Mouse (Mus musculus): ENCODE data around the gene Heatr1. TPM values are rescaled to one million over a fixed set of nuclear protein-coding genes. Genes with fewer than 3 reads are reported as not detected.

The Heatr1 gene
- total and polyA plus RNA-seq, 2 experiments from 2014 or later = 5.9 to 18.5 TPM

DNA sequence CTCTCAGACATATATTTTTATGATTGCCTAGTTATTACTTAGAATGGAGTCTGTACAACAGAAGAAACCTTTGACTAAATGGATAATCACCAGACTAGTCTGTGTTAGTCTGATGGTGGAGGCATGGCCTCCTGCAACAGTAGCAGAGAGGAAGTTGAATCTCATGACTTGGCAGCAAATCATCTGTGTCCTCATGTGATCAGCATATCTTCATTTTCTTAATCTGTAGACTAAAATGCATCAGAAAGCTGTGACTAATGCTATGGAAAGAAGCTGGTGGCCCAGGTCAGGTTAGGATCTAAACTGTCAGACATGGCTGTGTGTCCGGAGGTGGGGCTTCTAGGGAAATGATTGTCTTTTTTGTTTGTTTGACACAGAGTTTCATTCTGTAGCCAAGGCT is 73.7 kb downstream of the Heatr1 start:
- no peaks in the 10 kb centered on the region for H3K4me1 ChIP-seq (ENCODE audit: insufficient read depth, low read length)
- no peaks in the 10 kb centered on the region for H3K9me3 ChIP-seq (ENCODE audit: low read length)
- H3K27ac ChIP-seq (ENCODE audit: low read depth, low read length) = no peak overlapping the region
- 92% methylated on average over 1 of the region's 1 CpGs for WGBS
- H3K36me3 ChIP-seq (ENCODE audit: insufficient read depth, low read length) = no peaks in the 10 kb centered on the region
- no peak overlapping the region for H3K9ac ChIP-seq (replicated peaks; ENCODE audit: low read length, poor library complexity, severe bottlenecking)
- H3K4me3 ChIP-seq (ENCODE audit: low read depth, low read length) = no peak overlapping the region
- TF ChIP-seq CTCF (IDR thresholded peaks at IDR 0.05) = no peak
- no peak overlapping the region for H3K4me2 ChIP-seq (ENCODE audit: low read depth, low read length, poor library complexity, severe bottlenecking)
- no peak for DNase-seq (ENCODE audit: low spot score)
- H3K27me3 ChIP-seq (ENCODE audit: insufficient read depth, low read length) = no peaks in the 10 kb centered on the region
- no peak for ATAC-seq (ENCODE audit: low FRiP score)

DNA sequence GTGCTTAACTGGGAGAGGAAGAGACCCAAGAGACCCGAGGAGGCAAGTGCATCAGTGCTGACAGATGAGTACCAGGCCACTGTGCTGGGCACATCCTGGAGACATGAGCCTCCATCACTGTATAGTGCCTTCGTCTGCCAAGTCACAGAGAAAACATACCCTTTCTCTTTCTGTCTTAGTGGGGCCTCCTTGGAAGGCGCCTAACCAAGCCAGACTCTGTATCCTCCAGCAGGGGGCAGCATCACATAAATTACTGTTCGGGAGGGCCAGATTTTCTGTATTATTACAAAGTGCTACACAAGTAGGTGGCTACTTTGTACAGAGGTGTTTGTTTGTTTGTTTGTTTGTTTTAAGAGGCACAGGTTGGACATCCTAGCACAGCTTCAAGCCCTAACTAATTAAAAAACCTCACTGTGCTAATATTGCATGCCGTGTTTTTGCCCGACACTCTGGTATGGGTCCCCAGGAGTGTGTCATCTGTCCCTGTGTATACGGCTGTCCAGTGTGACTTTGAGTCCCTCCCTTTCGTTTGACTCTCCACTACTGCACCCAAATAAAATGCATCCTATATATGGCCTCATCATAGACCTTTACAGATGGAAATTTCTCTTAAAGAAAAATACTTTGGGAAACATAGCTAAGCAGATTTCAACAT is 79.0 kb downstream of the Heatr1 start:
- TF ChIP-seq CTCF (IDR thresholded peaks at IDR 0.05) = peak; percentile 97
- no peak overlapping the region for H3K9ac ChIP-seq (replicated peaks; ENCODE audit: low read length, poor library complexity, severe bottlenecking)
- DNase-seq (ENCODE audit: low spot score) (peak; percentile 86), ATAC-seq (ENCODE audit: low FRiP score) (peak; percentile 74)
- H3K27ac ChIP-seq (ENCODE audit: low read depth, low read length) = no peak overlapping the region
- H3K4me3 ChIP-seq (ENCODE audit: low read depth, low read length) = no peak overlapping the region
- H3K4me2 ChIP-seq (ENCODE audit: low read depth, low read length, poor library complexity, severe bottlenecking) = no peak overlapping the region
- WGBS = 34% methylated on average over 8 of the region's 8 CpGs
- no peaks in the 10 kb centered on the region for H3K4me1 ChIP-seq (ENCODE audit: insufficient read depth, low read length)
- no peaks in the 10 kb centered on the region for H3K9me3 ChIP-seq (ENCODE audit: low read length)
- no peaks in the 10 kb centered on the region for H3K27me3 ChIP-seq (ENCODE audit: insufficient read depth, low read length)
- H3K36me3 ChIP-seq (ENCODE audit: insufficient read depth, low read length) = no peaks in the 10 kb centered on the region

DNA sequence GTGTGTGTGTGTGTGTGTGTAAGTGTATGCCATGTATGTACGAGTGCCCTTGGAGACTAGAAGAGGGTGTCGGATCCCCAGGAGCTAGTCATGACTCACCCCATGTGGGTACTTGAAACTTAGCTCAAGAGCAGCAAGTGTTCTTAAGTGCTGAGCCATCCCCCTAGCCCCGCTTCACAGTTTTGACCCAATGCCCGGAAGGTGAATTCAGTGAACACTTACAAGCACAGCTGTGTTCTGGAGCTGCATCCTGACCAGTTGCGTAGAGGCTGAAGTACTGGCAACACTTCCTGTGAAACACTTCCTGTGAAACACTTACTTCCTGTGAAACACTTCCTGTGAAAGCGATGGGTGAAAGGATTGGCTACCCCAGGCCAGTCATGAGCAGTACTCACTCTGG is 80.4 kb downstream of the Heatr1 start:
- no peak overlapping the region for H3K4me2 ChIP-seq (ENCODE audit: low read depth, low read length, poor library complexity, severe bottlenecking)
- H3K36me3 ChIP-seq (ENCODE audit: insufficient read depth, low read length) = no peaks in the 10 kb centered on the region
- H3K9ac ChIP-seq (replicated peaks; ENCODE audit: low read length, poor library complexity, severe bottlenecking) = no peak overlapping the region
- no peaks in the 10 kb centered on the region for H3K9me3 ChIP-seq (ENCODE audit: low read length)
- H3K27me3 ChIP-seq (ENCODE audit: insufficient read depth, low read length) = no peaks in the 10 kb centered on the region
- H3K4me3 ChIP-seq (ENCODE audit: low read depth, low read length) = no peak overlapping the region
- no peak overlapping the region for H3K27ac ChIP-seq (ENCODE audit: low read depth, low read length)
- WGBS = 88% methylated on average over 6 of the region's 6 CpGs
- H3K4me1 ChIP-seq (ENCODE audit: insufficient read depth, low read length) = no peaks in the 10 kb centered on the region
- ATAC-seq (ENCODE audit: low FRiP score) (no peak), DNase-seq (ENCODE audit: low spot score) (no peak)
- no peak for TF ChIP-seq CTCF (IDR thresholded peaks at IDR 0.05)

DNA sequence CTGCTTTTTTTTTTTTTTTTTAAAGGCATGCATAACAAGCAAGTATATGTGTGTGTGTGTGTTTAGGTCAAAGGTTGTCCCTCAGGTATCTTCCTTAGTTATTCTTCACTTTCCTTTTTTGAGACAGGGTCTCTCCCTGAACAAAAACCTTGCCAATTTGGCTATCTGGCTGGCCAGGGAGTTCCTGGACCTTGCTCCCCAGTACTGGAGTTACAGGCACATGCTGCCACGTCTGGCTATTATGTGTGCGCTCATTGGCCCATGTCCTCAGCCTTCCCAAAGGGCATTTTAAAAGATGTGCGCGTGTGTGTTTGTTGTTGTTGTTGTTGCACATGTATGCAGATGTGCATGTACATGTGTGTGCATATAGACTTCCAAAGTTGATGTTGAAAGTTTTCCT is 82.1 kb downstream of the Heatr1 start:
- TF ChIP-seq CTCF (IDR thresholded peaks at IDR 0.05) = no peak
- WGBS = 88% methylated on average over 4 of the region's 4 CpGs

DNA sequence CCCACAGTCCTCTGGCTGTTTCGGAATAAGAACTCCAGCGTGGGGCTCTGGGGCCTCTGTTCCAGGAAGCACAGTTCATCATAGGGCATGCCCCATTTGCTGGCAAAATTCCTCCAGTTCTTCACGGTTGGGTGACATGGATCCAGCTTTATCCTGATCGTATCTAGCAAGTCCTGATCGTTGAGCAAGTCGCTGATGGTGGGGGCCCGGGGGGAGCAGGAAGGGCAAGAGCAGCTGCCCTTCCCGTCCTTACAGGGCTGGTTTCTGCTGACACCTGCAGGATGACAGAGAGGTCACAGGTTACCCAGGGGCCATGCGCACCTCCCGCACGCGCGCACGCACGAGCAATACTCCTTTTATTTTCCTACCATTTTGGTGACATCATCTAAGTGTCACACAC is 83.5 kb downstream of the Heatr1 start:
- H3K9ac ChIP-seq (replicated peaks; ENCODE audit: low read length, poor library complexity, severe bottlenecking) = no peak overlapping the region
- 82% methylated on average over 15 of the region's 15 CpGs for WGBS
- H3K4me1 ChIP-seq (ENCODE audit: insufficient read depth, low read length) = no peaks in the 10 kb centered on the region
- H3K4me3 ChIP-seq (ENCODE audit: low read depth, low read length) = no peak overlapping the region
- no peaks in the 10 kb centered on the region for H3K9me3 ChIP-seq (ENCODE audit: low read length)
- no peak for ATAC-seq (ENCODE audit: low FRiP score)
- H3K36me3 ChIP-seq (ENCODE audit: insufficient read depth, low read length) = no peaks in the 10 kb centered on the region
- no peak for TF ChIP-seq CTCF (IDR thresholded peaks at IDR 0.05)
- H3K27ac ChIP-seq (ENCODE audit: low read depth, low read length) = no peak overlapping the region
- H3K27me3 ChIP-seq (ENCODE audit: insufficient read depth, low read length) = no peaks in the 10 kb centered on the region
- H3K4me2 ChIP-seq (ENCODE audit: low read depth, low read length, poor library complexity, severe bottlenecking) = no peak overlapping the region
- no peak for DNase-seq (ENCODE audit: low spot score)

More for the DNA sequence above, 82.1 kb downstream of the Heatr1 start:
- no peak overlapping the region for H3K4me3 ChIP-seq (ENCODE audit: low read depth, low read length)
- no peak overlapping the region for H3K27ac ChIP-seq (ENCODE audit: low read depth, low read length)
- no peak for ATAC-seq (ENCODE audit: low FRiP score)
- H3K27me3 ChIP-seq (ENCODE audit: insufficient read depth, low read length) = no peaks in the 10 kb centered on the region
- H3K4me2 ChIP-seq (ENCODE audit: low read depth, low read length, poor library complexity, severe bottlenecking) = no peak overlapping the region
- H3K9ac ChIP-seq (replicated peaks; ENCODE audit: low read length, poor library complexity, severe bottlenecking) = no peak overlapping the region
- DNase-seq (ENCODE audit: low spot score) = no peak
- no peaks in the 10 kb centered on the region for H3K9me3 ChIP-seq (ENCODE audit: low read length)
- H3K36me3 ChIP-seq (ENCODE audit: insufficient read depth, low read length) = no peaks in the 10 kb centered on the region
- H3K4me1 ChIP-seq (ENCODE audit: insufficient read depth, low read length) = no peaks in the 10 kb centered on the region

DNA sequence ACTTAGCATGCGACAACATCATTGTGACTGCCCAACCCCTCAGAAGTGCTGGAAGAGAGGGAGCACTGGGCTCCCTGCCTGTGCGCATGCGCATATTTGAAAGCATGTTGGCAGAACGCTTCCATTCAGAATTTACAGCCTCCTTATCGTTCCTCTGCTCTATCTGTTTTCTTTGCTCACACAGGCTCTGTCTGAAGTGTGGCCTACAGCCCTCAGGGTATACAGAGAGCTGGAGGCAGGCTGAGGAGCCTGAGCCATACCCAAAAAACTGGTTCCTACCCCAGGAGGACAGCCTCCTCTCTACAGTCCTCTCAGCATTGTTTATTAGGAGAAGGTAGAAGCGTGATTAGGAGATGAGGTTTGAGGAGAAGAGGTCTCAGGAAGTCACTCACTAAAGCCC is 85.0 kb downstream of the Heatr1 start:
- H3K9ac ChIP-seq (replicated peaks; ENCODE audit: low read length, poor library complexity, severe bottlenecking) = no peak overlapping the region
- no peak for ATAC-seq (ENCODE audit: low FRiP score)

More for the DNA sequence above, 85.0 kb downstream of the Heatr1 start:
- no peaks in the 10 kb centered on the region for H3K27me3 ChIP-seq (ENCODE audit: insufficient read depth, low read length)
- no peak overlapping the region for H3K4me2 ChIP-seq (ENCODE audit: low read depth, low read length, poor library complexity, severe bottlenecking)
- no peak for TF ChIP-seq CTCF (IDR thresholded peaks at IDR 0.05)
- no peak overlapping the region for H3K4me3 ChIP-seq (ENCODE audit: low read depth, low read length)
- WGBS = 77% methylated on average over 6 of the region's 6 CpGs
- no peaks in the 10 kb centered on the region for H3K9me3 ChIP-seq (ENCODE audit: low read length)
- no peak overlapping the region for H3K27ac ChIP-seq (ENCODE audit: low read depth, low read length)
- no peak for DNase-seq (ENCODE audit: low spot score)
- H3K36me3 ChIP-seq (ENCODE audit: insufficient read depth, low read length) = no peaks in the 10 kb centered on the region
- no peaks in the 10 kb centered on the region for H3K4me1 ChIP-seq (ENCODE audit: insufficient read depth, low read length)
